Mouse (Mus musculus): Measurements from ENCODE around the gene Pitpnm2. TPM values are rescaled to one million over a fixed set of nuclear protein-coding genes. Genes with fewer than 3 reads are reported as not detected.

Pitpnm2 gene
- total RNA-seq, 2 experiments from 2014 or later: 19.6 to 20.9 TPM

GRCm38 (mm10) chr5:124248845-124249613 lies 531 bp downstream of the Pitpnm2 start:
- DNase-seq (ENCODE audit: low spot score): peak; percentile 41

GRCm38 (mm10) chr5:124247986-124248626 lies 1.5 kb downstream of the Pitpnm2 start:
- DNase-seq (ENCODE audit: low spot score): no peak

GRCm38 (mm10) chr5:124247296-124247695 lies 2.3 kb downstream of the Pitpnm2 start:
- no peak for DNase-seq (ENCODE audit: low spot score)

GRCm38 (mm10) chr5:124244885-124245284 lies 4.7 kb downstream of the Pitpnm2 start:
- no peak for DNase-seq (ENCODE audit: low spot score)

- DNase-seq (ENCODE audit: low spot score): no peak
Observed at GRCm38 (mm10) chr5:124244449-124244848, 5.1 kb downstream of the Pitpnm2 start.

GRCm38 (mm10) chr5:124243236-124243901 lies 6.2 kb downstream of the Pitpnm2 start:
- DNase-seq (ENCODE audit: low spot score): no peak

- no peak for DNase-seq (ENCODE audit: low spot score)
Observed at GRCm38 (mm10) chr5:124241686-124242444, 7.7 kb downstream of the Pitpnm2 start.

- no peak for DNase-seq (ENCODE audit: low spot score)
Observed at GRCm38 (mm10) chr5:124240841-124241685, 8.5 kb downstream of the Pitpnm2 start.

- DNase-seq (ENCODE audit: low spot score): no peak
Observed at GRCm38 (mm10) chr5:124236180-124236579, 13.4 kb downstream of the Pitpnm2 start.

GRCm38 (mm10) chr5:124234778-124235177 lies 14.8 kb downstream of the Pitpnm2 start:
- DNase-seq (ENCODE audit: low spot score): no peak

GRCm38 (mm10) chr5:124233874-124234661 lies 15.5 kb downstream of the Pitpnm2 start:
- peak; percentile 40 for DNase-seq (ENCODE audit: low spot score)

GRCm38 (mm10) chr5:124233144-124233465 lies 16.5 kb downstream of the Pitpnm2 start:
- no peak for DNase-seq (ENCODE audit: low spot score)

- no peak for DNase-seq (ENCODE audit: low spot score)
Observed at GRCm38 (mm10) chr5:124232360-124233143, 17.0 kb downstream of the Pitpnm2 start.

- no peak for DNase-seq (ENCODE audit: low spot score)
Observed at GRCm38 (mm10) chr5:124230461-124230860, 19.1 kb downstream of the Pitpnm2 start.

- DNase-seq (ENCODE audit: low spot score): no peak
Observed at GRCm38 (mm10) chr5:124227193-124227592, 22.4 kb downstream of the Pitpnm2 start.

GRCm38 (mm10) chr5:124226494-124226893 lies 23.1 kb downstream of the Pitpnm2 start:
- DNase-seq (ENCODE audit: low spot score): no peak

- DNase-seq (ENCODE audit: low spot score): no peak
Observed at GRCm38 (mm10) chr5:124225891-124226290, 23.7 kb downstream of the Pitpnm2 start.

- no peak for DNase-seq (ENCODE audit: low spot score)
Observed at GRCm38 (mm10) chr5:124224321-124225092, 25.1 kb downstream of the Pitpnm2 start.
